Mouse (Mus musculus) neural tube, embryonic 11.5 days (tissue): ENCODE measurements around the gene Zfp513. TPM values are rescaled to one million over a fixed set of nuclear protein-coding genes. Genes with fewer than 3 reads are reported as not detected.

Source experiments
- ATAC-seq: fragments of 200-750 bp; cut with Nextera tagmentation; 2 replicates; pipeline ENCODE4 v1.8.0; 2017; ENCODE audit warnings: moderate number of reproducible peaks, mild to moderate bottlenecking, moderate TSS enrichment, moderate library complexity; ENCODE audit not compliant: insufficient read depth, low FRiP score, low TSS enrichment
- DNase-seq: peaks from one replicate; pipeline ENCODE4 v3.0.0-alpha.2; 2015; ENCODE audit warnings: low spot score
- H3K27ac ChIP-seq: fragments of 300-500 bp; sonication (generic); 2 replicates; pipeline ENCODE4 v1.5.1; 2014; ENCODE audit warnings: low read depth, mild to moderate bottlenecking, low read length
- H3K27me3 ChIP-seq: fragments of 300-500 bp; sonication (generic); 2 replicates; pipeline ENCODE4 v1.6.1; 2014; ENCODE audit warnings: mild to moderate bottlenecking, low read length, mixed read lengths; ENCODE audit not compliant: control insufficient read depth, insufficient read depth
- H3K36me3 ChIP-seq: fragments of 300-500 bp; sonication (generic); 2 replicates; pipeline ENCODE4 v1.6.1; 2014; ENCODE audit warnings: mild to moderate bottlenecking, low read length, moderate library complexity, mixed read lengths; ENCODE audit not compliant: control insufficient read depth, insufficient read depth
- H3K4me1 ChIP-seq: fragments of 300-500 bp; sonication (generic); 2 replicates; pipeline ENCODE4 v1.6.1; 2014; ENCODE audit warnings: low read length, mixed read lengths; ENCODE audit not compliant: control insufficient read depth, insufficient read depth
- H3K4me2 ChIP-seq: fragments of 300-500 bp; sonication (generic); 2 replicates; pipeline ENCODE4 v1.6.1; 2014; ENCODE audit warnings: low read depth, mild to moderate bottlenecking, moderate library complexity
- H3K4me3 ChIP-seq: fragments of 300-500 bp; sonication (generic); 2 replicates; pipeline ENCODE4 v1.5.1; 2014; ENCODE audit warnings: low read depth, low read length
- H3K9ac ChIP-seq: fragments of 300-500 bp; sonication (generic); 2 replicates; pipeline ENCODE4 v1.6.1; 2014; ENCODE audit warnings: mild to moderate bottlenecking, low read length
- H3K9me3 ChIP-seq: fragments of 300-500 bp; sonication (generic); 2 replicates; pipeline ENCODE4 v1.6.1; 2016; ENCODE audit warnings: low read length; ENCODE audit not compliant: control insufficient read depth
- WGBS: fragments of 180-500 bp; shearing (Covaris S2); extraction: QIAGEN DNeasy Blood & Tissue Kit; methylation state at CpG from one replicate; pipeline ENCODE4 v1.1.7; 2014; 5-methylcytosine and 5-hydroxymethylcytosine counted together
- polyA plus RNA-seq: library from polyadenylated mRNA; unstranded; fragments of >200 nt; fragmentation: Nextera tagmentation; extraction: Ambion mirVana; gene quantifications from 2 replicates; pipeline ENCODE4 v1.2.1, GENCODE M21; 2014

Zfp513 gene
- 6.4 and 7.0 TPM in 2 replicates for polyA plus RNA-seq

- peaks cover 36% of the 10 kb centered on the region for H3K36me3 ChIP-seq
- peaks cover 14% of the 10 kb centered on the region; the same call in 1 of the 2 replicates for H3K4me1 ChIP-seq
- ATAC-seq (peak; percentile 96), DNase-seq (peak; percentile 96)
- H3K4me3 ChIP-seq: peak within 1 kb of the TSS; percentile 81
- H3K4me2 ChIP-seq: peak within 1 kb of the TSS; percentile 89
- H3K27me3 ChIP-seq: no peaks in the 10 kb centered on the region
- peaks cover 5% of the 10 kb centered on the region for H3K9me3 ChIP-seq
- H3K9ac ChIP-seq: peak within 1 kb of the TSS; percentile 88
- WGBS: under 1% methylated on average over 53 of the region's 53 CpGs
- peak within 1 kb of the TSS; percentile 76 for H3K27ac ChIP-seq
These were observed at the start of gene Zfp513 for GRCm38 (mm10) chr5:31201742-31202590. Zfp513 (minus strand) TSS chr5:31202303.

- Histone ChIP-seq H3K27me3 (no peaks in the 10 kb centered on the region), H3K4me3 (peak within 1 kb of the TSS; percentile 8), H3K27ac (no peak within 1 kb of the TSS), H3K4me1 (peaks cover 9% of the 10 kb centered on the region; the same call in 1 of the 2 replicates), H3K9ac (peak within 1 kb of the TSS; percentile 12; the same call in 1 of the 2 replicates), H3K36me3 (peaks cover 24% of the 10 kb centered on the region), H3K4me2 (peak within 1 kb of the TSS; percentile 15), H3K9me3 (no peaks in the 10 kb centered on the region)
- WGBS: 8% methylated on average over 47 of the region's 47 CpGs
- ATAC-seq: no peak
- DNase-seq: peak; percentile 25
These were observed 49.5 kb upstream of the Zfp513 start, which contains the start of gene Krtcap3 for GRCm38 (mm10) chr5:31251541-31252101. Krtcap3 (plus strand) TSS chr5:31251691.

- Histone ChIP-seq H3K27ac (no peak overlapping the region), H3K9ac (no peak overlapping the region), H3K27me3 (no peaks in the 10 kb centered on the region), H3K4me2 (no peak overlapping the region), H3K9me3 (no peaks in the 10 kb centered on the region), H3K4me1 (peaks cover 9% of the 10 kb centered on the region; the same call in 1 of the 2 replicates), H3K4me3 (peak overlapping the region; percentile 6; the same call in 1 of the 2 replicates), H3K36me3 (peaks cover 25% of the 10 kb centered on the region)
- ATAC-seq: no peak
- no peak for DNase-seq
- WGBS: 69% methylated on average over 4 of the region's 4 CpGs
These were observed 48.6 kb upstream of the Zfp513 start for GRCm38 (mm10) chr5:31250716-31251115.

GRCm38 (mm10) chr5:31242191-31242590 is 40.1 kb upstream of the Zfp513 start:
- DNase-seq (no peak), ATAC-seq (no peak)
- H3K9me3 ChIP-seq: no peaks in the 10 kb centered on the region
- peak overlapping the region; percentile 73 for H3K9ac ChIP-seq
- peaks cover 2% of the 10 kb centered on the region; the same call in 1 of the 2 replicates for H3K36me3 ChIP-seq
- peak overlapping the region; percentile 67 for H3K4me3 ChIP-seq
- H3K4me1 ChIP-seq: peaks cover 7% of the 10 kb centered on the region
- no peaks in the 10 kb centered on the region for H3K27me3 ChIP-seq
- WGBS: 38% methylated on average over 10 of the region's 10 CpGs
- H3K4me2 ChIP-seq: peak overlapping the region; percentile 92
- H3K27ac ChIP-seq: no peak overlapping the region

GRCm38 (mm10) chr5:31241522-31242034 is 39.5 kb upstream of the Zfp513 start:
- DNase-seq (no peak), ATAC-seq (no peak)
- H3K27ac ChIP-seq: peak overlapping the region; percentile 96
- peak overlapping the region; percentile 73 for H3K9ac ChIP-seq
- H3K36me3 ChIP-seq: peaks cover 2% of the 10 kb centered on the region; the same call in 1 of the 2 replicates
- H3K9me3 ChIP-seq: no peaks in the 10 kb centered on the region
- H3K4me1 ChIP-seq: peaks cover 7% of the 10 kb centered on the region
- H3K4me3 ChIP-seq: peak overlapping the region; percentile 67
- peak overlapping the region; percentile 92 for H3K4me2 ChIP-seq
- WGBS: 1% methylated on average over 13 of the region's 13 CpGs
- H3K27me3 ChIP-seq: no peaks in the 10 kb centered on the region

GRCm38 (mm10) chr5:31240637-31241521 is 38.8 kb upstream of the Zfp513 start, which contains the start of the genes Nrbp1 and Gm9970:
Nrbp1 (plus strand) TSS chr5:31240864.
Gm9970 (minus strand) TSS chr5:31241232.
- H3K9ac ChIP-seq: peak within 1 kb of the TSS; percentile 73
- no peaks in the 10 kb centered on the region; the same call in 1 of the 2 replicates for H3K36me3 ChIP-seq
- H3K27me3 ChIP-seq: no peaks in the 10 kb centered on the region
- peaks cover 7% of the 10 kb centered on the region for H3K4me1 ChIP-seq
- peak within 1 kb of the TSS; percentile 67 for H3K4me3 ChIP-seq
- ATAC-seq (peak; percentile 99), DNase-seq (peak; percentile 98)
- peak within 1 kb of the TSS; percentile 96 for H3K27ac ChIP-seq
- WGBS: under 1% methylated on average over 54 of the region's 103 CpGs
- no peaks in the 10 kb centered on the region for H3K9me3 ChIP-seq
- H3K4me2 ChIP-seq: peak within 1 kb of the TSS; percentile 92

- Histone ChIP-seq H3K27ac (no peak overlapping the region), H3K27me3 (no peaks in the 10 kb centered on the region), H3K9me3 (no peaks in the 10 kb centered on the region), H3K4me1 (no peaks in the 10 kb centered on the region), H3K4me2 (no peak overlapping the region), H3K9ac (no peak overlapping the region), H3K36me3 (no peaks in the 10 kb centered on the region), H3K4me3 (no peak overlapping the region)
- ATAC-seq (no peak), DNase-seq (no peak)
- 85% methylated on average over 1 of the region's 1 CpGs for WGBS
These were observed 24.5 kb upstream of the Zfp513 start for GRCm38 (mm10) chr5:31226641-31227040.

- H3K9ac ChIP-seq: no peak overlapping the region
- H3K27ac ChIP-seq: no peak overlapping the region
These were observed 20.6 kb upstream of the Zfp513 start for GRCm38 (mm10) chr5:31222696-31223095.

More at GRCm38 (mm10) chr5:31222696-31223095, 20.6 kb upstream of the Zfp513 start:
- DNase-seq (no peak), ATAC-seq (no peak)
- WGBS: 93% methylated on average over 9 of the region's 9 CpGs
- Histone ChIP-seq H3K4me1 (no peaks in the 10 kb centered on the region), H3K4me3 (no peak overlapping the region), H3K9me3 (no peaks in the 10 kb centered on the region), H3K36me3 (no peaks in the 10 kb centered on the region), H3K4me2 (no peak overlapping the region), H3K27me3 (no peaks in the 10 kb centered on the region)
